ENCODE assay signal across 14 mouse cellular contexts in genomic region chr3:65001131-65001530, GRCm38 (mm10).
"Had no signal": no experiment of that assay in that cellular context is flagged by ENCODE, and none has a peak within 500 bp of the region (broad histone marks: within the 10 kb centered on the region; RNA-seq: fewer than 3 reads in every experiment).

No protein-coding gene starts in this region.

- ATAC-seq: liver, postnatal 0 days; midbrain, embryonic 13.5 days; midbrain, embryonic 15.5 days had no signal

- H3K27ac ChIP-seq: macrophage; midbrain, embryonic 13.5 days; midbrain, embryonic 15.5 days; neural tube, embryonic 12.5 days; stomach, embryonic 15.5 days; stomach, postnatal 0 days had no signal

- H3K36me3 ChIP-seq: midbrain, embryonic 13.5 days; midbrain, embryonic 15.5 days; neural tube, embryonic 12.5 days; stomach, embryonic 15.5 days had no signal

- DNase-seq: liver, postnatal 0 days; lung, adult 2 months; lung, postnatal 10 days; right cerebral cortex, postnatal 14 days; thymus, adult 2 months; thymus, postnatal 25 days; thymus, postnatal 4 days had no signal

- H3K9me3 ChIP-seq: megakaryocyte, embryonic 14.5 days; midbrain, embryonic 13.5 days; midbrain, embryonic 15.5 days; neural tube, embryonic 12.5 days; stomach, embryonic 15.5 days had no signal

- H3K4me3 ChIP-seq: megakaryocyte, embryonic 14.5 days; midbrain, embryonic 13.5 days; midbrain, embryonic 15.5 days; neural tube, embryonic 12.5 days; stomach, embryonic 15.5 days had no signal

- H3K9ac ChIP-seq: liver, postnatal 0 days; midbrain, embryonic 13.5 days; midbrain, embryonic 15.5 days; neural tube, embryonic 12.5 days; stomach, embryonic 15.5 days had no signal

- H3K4me1 ChIP-seq: megakaryocyte, embryonic 14.5 days; midbrain, embryonic 13.5 days; midbrain, embryonic 15.5 days; neural tube, embryonic 12.5 days; stomach, embryonic 15.5 days had no signal

- H3K4me2 ChIP-seq: midbrain, embryonic 13.5 days; midbrain, embryonic 15.5 days; neural tube, embryonic 12.5 days; stomach, embryonic 15.5 days had no signal

- H3K27me3 ChIP-seq: megakaryocyte, embryonic 14.5 days; midbrain, embryonic 13.5 days; midbrain, embryonic 15.5 days; neural tube, embryonic 12.5 days; stomach, embryonic 15.5 days had no signal
